Mouse (Mus musculus) heart, embryonic 12.5 days (tissue): ENCODE data around the gene Mreg. TPM values are rescaled to one million over a fixed set of nuclear protein-coding genes. Genes with fewer than 3 reads are reported as not detected.

ENCODE experiments used
- ATAC-seq: fragments of 200-750 bp; cut with Nextera tagmentation; 2 replicates; pipeline ENCODE4 v1.8.0; 2017; ENCODE audit warnings: moderate TSS enrichment, moderate library complexity; ENCODE audit not compliant: insufficient number of reproducible peaks, low FRiP score
- H3K27ac ChIP-seq: fragments of 300-500 bp; sonication (generic); 2 replicates; pipeline ENCODE4 v1.5.1; 2016; ENCODE audit warnings: mild to moderate bottlenecking, moderate library complexity; ENCODE audit not compliant: poor library complexity, severe bottlenecking
- H3K27me3 ChIP-seq: fragments of 300-500 bp; sonication (generic); replicated peaks from 2 replicates; pipeline ENCODE4 v1.6.1; 2016; ENCODE audit warnings: mild to moderate bottlenecking, moderate library complexity
- H3K36me3 ChIP-seq: fragments of 300-500 bp; sonication (generic); 2 replicates; pipeline ENCODE4 v1.6.1; 2016; ENCODE audit warnings: mild to moderate bottlenecking, moderate library complexity
- H3K4me1 ChIP-seq: fragments of 300-500 bp; sonication (generic); replicated peaks from 2 replicates; pipeline ENCODE4 v1.6.1; 2016; ENCODE audit warnings: mild to moderate bottlenecking
- H3K4me2 ChIP-seq: fragments of 300-500 bp; sonication (generic); 2 replicates; pipeline ENCODE4 v1.6.1; 2016; ENCODE audit warnings: mild to moderate bottlenecking, moderate library complexity
- H3K4me3 ChIP-seq: fragments of 300-500 bp; sonication (generic); 2 replicates; pipeline ENCODE4 v1.5.1; 2016; ENCODE audit warnings: mild to moderate bottlenecking
- H3K9ac ChIP-seq: fragments of 300-500 bp; sonication (generic); 2 replicates; pipeline ENCODE4 v1.6.1; 2016; ENCODE audit warnings: mild to moderate bottlenecking, moderate library complexity
- H3K9me3 ChIP-seq: fragments of 300-500 bp; sonication (generic); replicated peaks from 2 replicates; pipeline ENCODE4 v1.6.1; 2016; ENCODE audit warnings: mild to moderate bottlenecking, moderate library complexity
- WGBS: fragments of 180-500 bp; shearing (Covaris S2); methylation state at CpG from one replicate; pipeline ENCODE4 v1.1.7; 2016; 5-methylcytosine and 5-hydroxymethylcytosine counted together
- polyA plus RNA-seq: library from polyadenylated mRNA; unstranded; fragments of >200 nt; fragmentation: Nextera tagmentation; extraction: Ambion mirVana; gene quantifications from 2 replicates; pipeline ENCODE4 v1.2.1, GENCODE M21; 2016

The Mreg gene
- polyA plus RNA-seq, 1 experiment from 2014 or later: 5.1 TPM

GRCm38 (mm10) chr1:72166468-72166814, 45.7 kb downstream of the Mreg start:
- Histone ChIP-seq H3K4me2 (no peak overlapping the region), H3K9me3 (no peaks in the 10 kb centered on the region), H3K36me3 (no peaks in the 10 kb centered on the region), H3K4me3 (no peak overlapping the region), H3K27ac (no peak overlapping the region), H3K4me1 (peaks cover 6% of the 10 kb centered on the region; the same call in 1 of the 2 replicates), H3K27me3 (no peaks in the 10 kb centered on the region), H3K9ac (no peak overlapping the region)
- ATAC-seq: no peak
- 88% methylated on average over 5 of the region's 5 CpGs for WGBS

- WGBS: 70% methylated on average over 20 of the region's 20 CpGs
- H3K4me2 ChIP-seq: no peak overlapping the region
- peaks cover 2% of the 10 kb centered on the region; the same call in 1 of the 2 replicates for H3K4me1 ChIP-seq
- no peak overlapping the region for H3K27ac ChIP-seq
- no peak overlapping the region for H3K9ac ChIP-seq
- ATAC-seq: no peak
- no peaks in the 10 kb centered on the region for H3K27me3 ChIP-seq
- no peaks in the 10 kb centered on the region for H3K9me3 ChIP-seq
- H3K4me3 ChIP-seq: no peak overlapping the region
- no peaks in the 10 kb centered on the region for H3K36me3 ChIP-seq
Measured at GRCm38 (mm10) chr1:72165723-72166467, 46.2 kb downstream of the Mreg start.

- Histone ChIP-seq H3K9me3 (no peaks in the 10 kb centered on the region), H3K27me3 (no peaks in the 10 kb centered on the region), H3K9ac (no peak overlapping the region), H3K4me3 (no peak overlapping the region), H3K36me3 (no peaks in the 10 kb centered on the region), H3K4me1 (no peaks in the 10 kb centered on the region), H3K27ac (no peak overlapping the region), H3K4me2 (no peak overlapping the region)
- ATAC-seq: no peak
- WGBS: 80% methylated on average over 7 of the region's 7 CpGs
Measured at GRCm38 (mm10) chr1:72160321-72160720, 51.8 kb downstream of the Mreg start.

- Histone ChIP-seq H3K36me3 (no peaks in the 10 kb centered on the region), H3K4me2 (no peak overlapping the region), H3K9ac (no peak overlapping the region), H3K27ac (no peak overlapping the region), H3K9me3 (no peaks in the 10 kb centered on the region), H3K4me3 (no peak overlapping the region), H3K27me3 (no peaks in the 10 kb centered on the region), H3K4me1 (peaks cover 2% of the 10 kb centered on the region; the same call in 1 of the 2 replicates)
- ATAC-seq: no peak
Measured at GRCm38 (mm10) chr1:72145041-72145440, 67.1 kb downstream of the Mreg start.

GRCm38 (mm10) chr1:72144426-72144825, 67.7 kb downstream of the Mreg start:
- no peaks in the 10 kb centered on the region for H3K36me3 ChIP-seq
- 83% methylated on average over 4 of the region's 4 CpGs for WGBS
- no peak for ATAC-seq

GRCm38 (mm10) chr1:72141893-72142480, 70.1 kb downstream of the Mreg start:
- peaks cover 2% of the 10 kb centered on the region; the same call in 1 of the 2 replicates for H3K4me1 ChIP-seq
- peak overlapping the region; percentile 65 for H3K9ac ChIP-seq
- WGBS: 8% methylated on average over 11 of the region's 11 CpGs
- H3K27me3 ChIP-seq: no peaks in the 10 kb centered on the region
- ATAC-seq: no peak
- H3K4me2 ChIP-seq: peak overlapping the region; percentile 70
- no peak overlapping the region for H3K27ac ChIP-seq
- H3K9me3 ChIP-seq: no peaks in the 10 kb centered on the region
- no peaks in the 10 kb centered on the region for H3K36me3 ChIP-seq
- peak overlapping the region; percentile 31 for H3K4me3 ChIP-seq

More at GRCm38 (mm10) chr1:72144426-72144825, 67.7 kb downstream of the Mreg start:
- no peak overlapping the region for H3K4me2 ChIP-seq
- H3K9ac ChIP-seq: no peak overlapping the region
- no peaks in the 10 kb centered on the region for H3K9me3 ChIP-seq
- no peak overlapping the region for H3K27ac ChIP-seq
- H3K27me3 ChIP-seq: no peaks in the 10 kb centered on the region
- no peak overlapping the region for H3K4me3 ChIP-seq
- H3K4me1 ChIP-seq: peaks cover 2% of the 10 kb centered on the region; the same call in 1 of the 2 replicates

- 0 out of 2 replicates have a peak, but pooled peaks cover 3% of the 10 kb centered on the region for H3K36me3 ChIP-seq
- no peaks in the 10 kb centered on the region for H3K4me1 ChIP-seq
- ATAC-seq: no peak
- no peak overlapping the region for H3K4me3 ChIP-seq
- no peak overlapping the region for H3K9ac ChIP-seq
- peaks cover 14% of the 10 kb centered on the region for H3K9me3 ChIP-seq
- H3K27ac ChIP-seq: no peak overlapping the region
- H3K27me3 ChIP-seq: no peaks in the 10 kb centered on the region
- WGBS: 91% methylated on average over 10 of the region's 10 CpGs
- no peak overlapping the region for H3K4me2 ChIP-seq
Measured at GRCm38 (mm10) chr1:72136101-72136500, 76.0 kb downstream of the Mreg start.

GRCm38 (mm10) chr1:72134534-72134933, 77.6 kb downstream of the Mreg start:
- Histone ChIP-seq H3K27ac (no peak overlapping the region), H3K36me3 (0 out of 2 replicates have a peak, but pooled peaks cover 3% of the 10 kb centered on the region), H3K4me1 (no peaks in the 10 kb centered on the region), H3K9ac (no peak overlapping the region), H3K9me3 (peaks cover 14% of the 10 kb centered on the region), H3K4me3 (no peak overlapping the region), H3K27me3 (no peaks in the 10 kb centered on the region), H3K4me2 (no peak overlapping the region)
- 70% methylated on average over 1 of the region's 1 CpGs for WGBS
- ATAC-seq: no peak

GRCm38 (mm10) chr1:72123434-72124297, 88.4 kb downstream of the Mreg start:
- Histone ChIP-seq H3K9me3 (0 out of 2 replicates have a peak, but pooled peaks cover 5% of the 10 kb centered on the region), H3K27me3 (no peaks in the 10 kb centered on the region), H3K36me3 (no peaks in the 10 kb centered on the region), H3K4me3 (no peak overlapping the region), H3K27ac (no peak overlapping the region), H3K4me1 (0 out of 2 replicates have a peak, but pooled peaks cover 2% of the 10 kb centered on the region), H3K9ac (no peak overlapping the region), H3K4me2 (0 out of 2 replicates have a peak overlapping the region, but pooled peaks have one; percentile 29)
- WGBS: 31% methylated on average over 23 of the region's 23 CpGs
- peak; percentile 68; the same call in 1 of the 2 replicates for ATAC-seq

- Histone ChIP-seq H3K27me3 (no peaks in the 10 kb centered on the region), H3K4me2 (no peak overlapping the region), H3K27ac (no peak overlapping the region), H3K9me3 (0 out of 2 replicates have a peak, but pooled peaks cover 5% of the 10 kb centered on the region), H3K4me3 (no peak overlapping the region), H3K9ac (no peak overlapping the region), H3K4me1 (0 out of 2 replicates have a peak, but pooled peaks cover 2% of the 10 kb centered on the region), H3K36me3 (no peaks in the 10 kb centered on the region)
- 85% methylated on average over 17 of the region's 17 CpGs for WGBS
- no peak for ATAC-seq
Measured at GRCm38 (mm10) chr1:72121608-72122185, 90.4 kb downstream of the Mreg start.
